Mouse (Mus musculus) frontal cortex, adult (tissue): ENCODE measurements at regions not wholly inside any gene's neighbourhood (a gene's known extent, or its start where the extent isn't known, plus 50 kb on each side); places are given as distances from the start of the nearest gene placed in this dataset.

Experiments used
- ATAC-seq: cut with Nextera tagmentation; 2 replicates; pipeline ENCODE4 v1.9.2; 2017; ENCODE audit warnings: mild to moderate bottlenecking, moderate library complexity, mixed read lengths; ENCODE audit not compliant: low TSS enrichment

DNA sequence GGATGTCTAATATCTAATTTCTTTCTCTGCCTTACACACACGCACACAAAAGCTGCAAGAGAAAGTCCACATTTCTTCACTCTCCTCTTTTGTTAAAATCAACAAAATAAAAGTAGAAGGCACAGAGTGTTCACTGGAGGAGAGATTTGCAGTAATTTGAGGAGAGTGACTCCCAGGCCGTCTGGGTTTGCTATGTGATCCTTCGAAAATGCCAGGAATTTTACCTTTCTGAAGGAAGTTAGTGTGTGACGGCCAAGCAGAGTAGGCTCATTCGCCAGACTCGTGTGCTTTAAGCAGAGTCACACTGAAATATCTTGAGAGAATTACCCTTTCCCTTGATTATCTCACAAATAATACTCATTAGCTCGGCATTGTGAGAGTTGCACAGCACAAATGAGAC is 216.0 kb downstream of the Rnd3 start:
- ATAC-seq = no peak

- no peak for ATAC-seq
Observed at GRCm38 (mm10) chr2:50921002-50921401, 227.9 kb downstream of the Rnd3 start.

DNA sequence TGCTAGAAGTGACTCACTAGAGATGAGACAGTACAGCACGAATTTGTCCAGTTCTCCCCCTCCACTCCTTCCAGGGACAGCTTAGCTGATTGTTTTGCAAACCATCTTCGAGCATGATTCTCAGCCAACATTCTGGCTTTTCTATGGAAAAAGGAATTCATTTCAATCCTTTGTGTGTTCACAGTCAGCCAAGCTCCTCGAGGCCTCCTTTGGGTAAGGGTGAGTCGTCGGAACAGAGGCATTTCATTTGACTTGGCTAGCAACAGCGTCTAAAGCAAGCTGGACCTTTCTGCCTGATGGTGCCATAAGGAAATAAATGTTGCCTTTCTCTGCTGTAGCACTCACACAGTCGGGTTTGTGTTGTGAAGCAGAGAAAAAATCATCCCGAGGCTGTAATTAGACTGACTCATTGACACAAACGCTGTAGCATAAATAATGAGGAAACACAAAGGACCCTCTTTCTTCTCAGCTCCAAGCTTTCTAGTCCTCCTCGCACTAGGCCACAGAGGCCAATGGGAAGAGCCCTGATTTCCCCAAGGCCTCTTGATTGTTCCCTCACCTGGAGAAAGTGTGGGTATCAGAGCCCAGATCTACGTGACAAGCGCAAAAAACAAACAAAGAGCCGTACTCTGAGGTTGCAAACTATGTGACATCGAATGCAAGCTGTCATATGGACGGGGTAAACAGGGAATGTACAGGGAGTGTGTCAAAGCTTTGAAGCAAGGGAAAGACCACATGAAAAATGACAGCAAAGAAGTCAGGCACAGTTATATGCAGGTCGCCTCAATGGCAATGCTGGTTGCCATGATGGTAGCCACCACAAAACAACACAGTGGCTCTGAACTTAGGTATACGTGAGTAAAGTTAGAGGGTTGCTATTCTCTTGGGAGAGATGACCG is 232.3 kb downstream of the Rnd3 start:
- ATAC-seq = peak; percentile 67

GRCm38 (mm10) chr2:50915149-50915548 is 233.8 kb downstream of the Rnd3 start:
- ATAC-seq = no peak

- ATAC-seq = no peak
Observed at GRCm38 (mm10) chr2:50914176-50914575, 234.7 kb downstream of the Rnd3 start.

DNA sequence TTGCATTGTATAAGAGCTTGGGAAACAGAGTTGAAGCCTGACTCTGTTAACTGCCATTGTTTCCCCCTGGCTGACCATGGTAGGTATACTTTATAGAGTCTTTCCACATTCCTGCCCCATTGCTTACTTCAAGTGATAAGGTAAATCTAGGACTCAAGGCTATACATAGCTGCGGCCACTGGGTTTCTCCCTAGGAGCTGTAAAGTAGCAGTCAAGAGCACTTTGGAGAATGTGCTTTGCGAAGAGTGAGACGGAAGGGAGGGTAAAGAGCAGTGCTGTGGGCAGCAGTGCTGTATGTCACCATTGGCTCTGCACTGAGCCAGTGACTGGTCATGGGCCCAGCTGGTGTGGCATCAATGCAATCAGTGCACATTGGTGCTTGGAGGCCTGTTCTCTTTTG is 240.1 kb downstream of the Rnd3 start:
- no peak for ATAC-seq

GRCm38 (mm10) chr2:50902701-50903100 is 246.2 kb downstream of the Rnd3 start:
- ATAC-seq = no peak

DNA sequence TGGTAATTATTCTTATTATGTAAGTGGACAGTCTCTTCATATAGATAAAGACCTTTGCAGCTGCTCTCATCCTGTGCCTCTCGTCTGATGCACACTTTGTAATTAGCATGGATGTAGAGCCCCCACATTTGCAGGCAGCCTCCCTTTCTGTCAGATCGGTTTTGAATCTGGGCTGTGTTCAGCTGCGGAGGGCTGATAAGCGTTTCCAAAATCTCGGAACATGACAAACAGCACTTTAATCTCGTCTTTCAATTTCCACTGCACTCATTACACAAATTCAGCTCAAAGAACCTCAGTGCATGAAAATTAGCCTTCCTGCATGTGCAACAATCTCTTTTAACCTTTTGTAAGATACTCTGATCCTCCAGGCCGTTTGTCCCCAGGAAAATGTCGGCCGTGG is 246.7 kb downstream of the Rnd3 start:
- ATAC-seq = 0 out of 2 replicates have a peak, but pooled peaks have one; percentile 57

DNA sequence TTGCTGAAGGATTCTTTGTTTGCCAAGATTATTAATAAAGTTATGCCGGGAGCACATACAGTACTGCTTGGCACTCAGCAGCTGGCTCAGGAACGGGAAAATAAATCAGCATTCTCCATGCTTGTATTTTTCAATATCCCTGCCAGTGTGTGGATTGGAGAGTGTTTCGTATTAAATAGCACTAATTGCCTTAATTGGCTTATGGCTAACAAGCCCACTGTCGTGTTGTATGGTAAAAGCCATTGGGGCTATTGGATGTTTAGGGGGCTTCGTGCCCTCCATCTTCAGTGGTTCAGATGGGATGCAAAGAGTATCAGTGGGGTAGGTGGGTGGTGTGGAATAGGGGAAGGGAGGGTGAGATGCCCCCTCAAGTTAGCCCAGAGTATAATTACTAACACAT is 259.9 kb downstream of the Rnd3 start:
- no peak for ATAC-seq

GRCm38 (mm10) chr2:50887954-50888353 is 261.0 kb downstream of the Rnd3 start:
- ATAC-seq = no peak

GRCm38 (mm10) chr2:50885924-50886315 is 263.0 kb downstream of the Rnd3 start:
- no peak for ATAC-seq

DNA sequence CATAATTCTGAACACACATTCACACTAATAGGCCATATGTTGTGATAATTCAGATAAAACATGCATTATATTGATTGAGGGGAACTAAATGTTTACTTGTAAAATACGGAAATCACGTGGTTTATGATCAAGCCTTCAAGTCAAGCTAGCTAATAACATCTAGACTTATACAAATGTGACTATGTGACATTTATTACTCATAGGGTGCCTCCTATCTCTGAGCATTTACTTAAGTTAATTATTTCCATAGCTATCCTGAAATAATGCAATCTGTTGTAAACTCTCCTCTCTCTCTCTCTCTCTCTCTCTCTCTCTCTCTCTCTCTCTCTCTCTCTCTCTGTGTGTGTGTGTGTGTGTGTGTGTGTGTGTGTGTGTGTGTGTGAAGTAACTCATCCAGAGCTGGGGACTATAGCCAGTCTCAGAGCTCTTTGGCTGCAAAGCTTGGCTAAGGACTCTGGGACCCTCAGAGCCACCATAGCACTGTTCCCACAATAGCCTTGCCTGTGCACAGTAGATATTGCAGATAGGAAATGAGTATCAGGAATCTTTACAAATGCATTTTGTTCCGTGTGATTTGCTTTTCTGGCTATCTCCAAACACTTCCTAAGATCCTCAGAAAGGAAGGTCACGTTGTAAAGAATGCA is 263.5 kb downstream of the Rnd3 start:
- ATAC-seq = no peak

DNA sequence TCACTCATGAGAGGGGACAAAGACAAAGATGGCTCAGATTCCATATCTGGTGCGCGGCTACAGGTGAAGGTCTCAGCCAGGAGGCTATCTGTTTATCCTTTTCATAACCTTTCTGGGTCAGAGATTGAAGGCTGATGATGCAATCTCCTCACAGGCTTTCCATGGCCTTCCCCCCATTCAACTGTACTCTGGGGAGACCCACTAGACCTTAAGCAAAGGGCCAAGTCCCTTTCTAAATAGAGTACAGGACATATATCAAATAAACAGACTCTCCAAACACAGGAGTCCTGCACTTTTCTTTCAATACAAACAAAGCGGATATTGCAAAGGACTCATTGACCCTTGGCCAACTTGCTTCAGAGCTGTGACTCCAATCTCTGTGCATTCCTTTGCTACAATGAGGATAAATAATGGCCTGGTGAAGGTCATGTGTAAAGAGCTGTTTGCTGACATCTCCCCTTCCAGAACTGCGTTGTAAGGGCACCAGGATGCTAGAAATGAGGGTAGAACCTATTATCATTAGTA is 267.3 kb downstream of the Rnd3 start:
- ATAC-seq = no peak

GRCm38 (mm10) chr2:50880806-50881205 is 268.1 kb downstream of the Rnd3 start:
- ATAC-seq = no peak

DNA sequence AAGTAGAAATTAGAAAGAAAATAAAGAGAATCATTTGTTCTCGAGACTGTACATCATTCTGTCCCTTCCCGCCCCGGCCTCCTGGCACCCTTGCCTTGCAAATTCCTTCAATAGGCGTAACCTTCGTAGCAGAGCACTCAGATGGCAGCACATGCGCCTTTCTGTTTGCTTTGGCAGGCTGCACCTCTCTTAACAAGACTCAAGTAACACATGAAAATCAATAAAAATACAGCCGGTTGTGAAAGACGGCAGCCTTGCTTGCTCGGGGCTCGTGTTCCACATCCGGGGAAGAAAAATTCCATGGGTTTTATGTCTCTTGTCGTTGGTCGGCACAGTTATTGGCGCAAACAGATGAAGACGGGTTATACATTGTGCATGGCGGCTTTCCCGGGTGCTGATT is 271.2 kb downstream of the Rnd3 start:
- no peak for ATAC-seq

DNA sequence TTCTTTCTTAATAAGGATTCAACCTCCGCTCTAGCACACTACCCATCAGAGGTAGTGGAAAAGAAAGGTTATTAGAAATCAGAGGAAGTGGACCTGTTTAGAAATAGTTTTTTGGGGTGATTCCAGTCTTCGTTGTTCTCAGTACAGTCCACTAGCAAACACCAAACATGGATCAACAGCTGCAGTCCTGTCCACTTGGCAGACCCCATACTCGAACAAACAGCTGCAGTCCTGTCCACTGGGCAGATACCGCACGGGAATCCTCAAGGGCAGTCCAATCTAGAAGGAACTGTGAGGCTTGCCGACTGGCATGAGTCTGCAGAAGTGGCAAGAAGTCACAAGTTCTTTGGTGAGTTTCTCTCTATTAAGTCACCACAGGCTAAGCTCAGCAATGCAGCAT is 273.8 kb downstream of the Rnd3 start:
- ATAC-seq = no peak

DNA sequence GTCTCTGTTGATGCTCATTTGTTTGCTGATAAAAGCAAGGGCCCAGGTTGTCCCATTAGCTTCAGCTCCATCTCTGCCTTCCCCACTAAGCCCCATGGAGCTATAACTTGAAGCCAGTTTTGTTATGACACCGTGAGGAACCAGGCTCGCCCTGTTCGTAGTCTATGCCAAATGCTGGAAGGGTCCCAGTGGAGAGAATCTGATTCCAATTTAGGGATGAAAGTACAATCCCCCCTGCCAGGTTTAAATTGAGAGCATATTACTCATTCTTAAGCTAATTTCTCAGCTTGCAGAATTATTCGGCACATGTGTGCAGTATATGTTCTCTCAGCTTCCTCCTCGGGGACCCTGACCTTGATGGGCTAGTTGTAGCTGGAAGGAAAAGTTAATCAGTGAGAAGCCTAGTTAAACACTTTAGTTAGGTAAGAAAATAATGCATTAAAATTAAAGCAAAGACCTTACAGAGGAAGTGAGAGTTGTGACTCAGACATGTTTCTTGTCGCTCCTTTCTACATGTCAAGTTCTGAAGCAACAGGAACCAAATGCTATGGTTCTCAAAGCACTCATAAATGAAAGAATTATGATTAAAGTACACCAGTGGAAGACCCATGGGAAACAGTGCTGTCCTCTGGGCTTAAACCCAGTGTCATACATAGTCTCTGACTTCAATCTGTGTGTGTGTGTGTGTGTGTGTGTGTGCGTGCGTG is 295.2 kb downstream of the Rnd3 start:
- ATAC-seq = no peak

GRCm38 (mm10) chr2:50852413-50852919 is 296.4 kb downstream of the Rnd3 start:
- ATAC-seq = no peak

DNA sequence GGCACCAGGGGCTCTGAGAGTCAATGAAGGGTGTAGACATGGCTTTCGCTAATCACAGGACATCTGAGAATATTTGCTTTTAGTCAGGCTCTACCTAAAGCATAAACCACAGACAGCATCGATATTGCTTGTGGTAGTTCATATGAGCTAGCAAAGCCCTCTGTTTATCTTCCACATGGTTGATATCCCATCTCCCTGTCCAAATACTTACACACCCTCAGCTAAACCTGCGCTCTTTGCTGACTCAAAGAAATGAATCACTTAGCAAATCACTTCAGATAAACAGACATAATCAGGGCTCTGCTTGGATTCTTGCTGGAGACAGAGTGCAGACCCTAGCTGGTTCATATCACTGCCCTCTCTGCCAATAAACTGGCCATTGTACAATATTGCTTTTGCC is 298.8 kb downstream of the Rnd3 start:
- ATAC-seq = no peak

- no peak for ATAC-seq
Observed at GRCm38 (mm10) chr2:50841881-50842280, 307.0 kb downstream of the Rnd3 start.

DNA sequence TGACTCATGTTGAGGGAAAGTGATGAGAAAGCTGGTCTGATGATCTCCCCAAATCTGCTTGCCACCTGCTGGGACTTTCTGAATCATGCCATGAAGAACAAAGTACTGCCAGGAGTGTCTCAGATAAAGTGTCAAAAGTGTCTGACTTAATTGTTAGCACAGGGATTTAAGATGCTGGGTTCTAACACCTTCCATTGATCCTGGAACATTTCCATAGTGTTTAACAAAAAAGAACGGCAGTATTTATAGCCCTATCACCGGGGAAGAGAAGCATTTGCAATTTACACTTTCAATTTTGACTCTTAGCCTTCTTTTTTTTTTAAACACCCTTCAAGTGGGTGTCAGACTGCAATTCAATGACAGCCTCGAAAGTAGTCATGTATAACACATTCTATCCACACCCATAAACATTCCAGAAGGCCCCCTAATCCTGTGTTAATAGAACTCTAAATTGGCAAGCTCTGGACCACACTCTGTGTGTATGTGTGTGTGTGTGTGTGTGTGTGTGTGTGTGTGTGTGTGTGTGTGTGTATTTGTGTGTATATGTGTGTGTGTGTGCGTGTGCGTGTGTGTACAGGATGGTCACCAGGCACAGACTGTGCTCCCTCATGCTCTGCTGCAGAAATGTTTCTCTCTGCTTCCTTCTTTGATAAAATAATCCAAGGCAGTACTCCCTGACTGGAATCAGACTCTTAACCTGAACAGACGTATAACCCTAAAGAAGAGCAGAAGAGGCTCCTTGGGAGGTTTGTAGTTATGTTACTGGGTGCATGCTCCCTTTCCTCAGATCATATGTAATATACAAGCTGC is 313.2 kb downstream of the Rnd3 start:
- ATAC-seq = peak; percentile 31
